Comparison of ENCODE assay signal across 11 mouse cellular contexts in genomic region chr6:114814882-114815650, GRCm38 (mm10).
DNase-seq lines count a peak whose midpoint lies in the region; ATAC-seq and TF ChIP-seq lines count a peak whose summit lies in the region.
"Had no signal": no experiment of that assay in that cellular context is flagged by ENCODE, and none has a peak within 500 bp of the region (broad histone marks: within the 10 kb centered on the region; RNA-seq: fewer than 3 reads in every experiment).

No protein-coding gene starts in this region.

- no peak overlapping the region for H3K4me2 ChIP-seq in hindbrain, postnatal 0 days (ENCODE audit: low read depth, low read length)
- no peak overlapping the region for H3K4me2 ChIP-seq in hindbrain, embryonic 16.5 days (ENCODE audit: low read length)
- H3K4me2 ChIP-seq: embryonic facial prominence, embryonic 13.5 days; kidney, embryonic 15.5 days had no signal

- 93% methylated on average over 5 of the region's 5 CpGs for WGBS in hindbrain, postnatal 0 days
- WGBS in hindbrain, embryonic 16.5 days: 96% methylated on average over 5 of the region's 5 CpGs
- WGBS in heart, embryonic 10.5 days: 93% methylated on average over 5 of the region's 5 CpGs

- no peak overlapping the region for H3K27ac ChIP-seq in hindbrain, postnatal 0 days
- H3K27ac ChIP-seq in hindbrain, embryonic 16.5 days (ENCODE audit: low read depth, low read length): no peak overlapping the region
- no peak overlapping the region for H3K27ac ChIP-seq in heart, embryonic 10.5 days
- H3K27ac ChIP-seq: embryonic facial prominence, embryonic 13.5 days; kidney, embryonic 15.5 days had no signal

- no peaks in the 10 kb centered on the region; the same call in 1 of the 2 replicates for H3K4me1 ChIP-seq in hindbrain, postnatal 0 days (ENCODE audit: insufficient read depth, low read length)
- no peaks in the 10 kb centered on the region for H3K4me1 ChIP-seq in hindbrain, embryonic 16.5 days (ENCODE audit: control insufficient read depth, insufficient read depth, low read depth, low read length)
- H3K4me1 ChIP-seq in heart, embryonic 10.5 days: peaks cover 42% of the 10 kb centered on the region

- H3K9ac ChIP-seq in hindbrain, postnatal 0 days (replicated peaks; ENCODE audit: low read length): no peak overlapping the region
- no peak overlapping the region for H3K9ac ChIP-seq in hindbrain, embryonic 16.5 days (ENCODE audit: low read depth, low read length)
- H3K9ac ChIP-seq: embryonic facial prominence, embryonic 13.5 days; kidney, embryonic 15.5 days had no signal

- TF ChIP-seq POLR2A in brain, embryonic 14.5 days (IDR thresholded peaks at IDR 0.05; ENCODE audit: borderline replicate concordance, extremely low read depth, insufficient read depth, insufficient read length, poor library complexity, severe bottlenecking): no peak

- peak; percentile 69 for TF ChIP-seq CTCF in hindbrain, postnatal 0 days (IDR thresholded peaks at IDR 0.05; ENCODE audit: low read depth)
- peak; percentile 44; the same call in 1 of the 2 replicates for TF ChIP-seq CTCF in brain, embryonic 14.5 days (IDR thresholded peaks at IDR 0.05; ENCODE audit: borderline replicate concordance, extremely low read depth, insufficient read depth, insufficient read length)

- no peak overlapping the region for H3K4me3 ChIP-seq in hindbrain, postnatal 0 days (ENCODE audit: low read length)
- H3K4me3 ChIP-seq in hindbrain, embryonic 16.5 days (ENCODE audit: low read length): no peak overlapping the region
- H3K4me3 ChIP-seq in heart, embryonic 10.5 days: no peak overlapping the region
- H3K4me3 ChIP-seq: embryonic facial prominence, embryonic 13.5 days; kidney, embryonic 15.5 days had no signal

- H3K36me3 ChIP-seq in hindbrain, postnatal 0 days (ENCODE audit: insufficient read depth, low read length): no peaks in the 10 kb centered on the region
- no peaks in the 10 kb centered on the region for H3K36me3 ChIP-seq in hindbrain, embryonic 16.5 days (ENCODE audit: control insufficient read depth, insufficient read depth, low read length)
- no peaks in the 10 kb centered on the region for H3K36me3 ChIP-seq in heart, embryonic 10.5 days
- H3K36me3 ChIP-seq: embryonic facial prominence, embryonic 13.5 days; kidney, embryonic 15.5 days had no signal

- ATAC-seq in hindbrain, postnatal 0 days: no peak
- no peak for ATAC-seq in hindbrain, embryonic 16.5 days

- no peaks in the 10 kb centered on the region for H3K27me3 ChIP-seq in hindbrain, postnatal 0 days (ENCODE audit: insufficient read depth, low read length)
- no peaks in the 10 kb centered on the region for H3K27me3 ChIP-seq in hindbrain, embryonic 16.5 days (replicated peaks; ENCODE audit: control insufficient read depth, insufficient read depth, low read length)
- 0 out of 2 replicates have a peak, but pooled peaks cover 12% of the 10 kb centered on the region for H3K27me3 ChIP-seq in heart, embryonic 10.5 days (ENCODE audit: insufficient read depth, poor library complexity, severe bottlenecking)
- H3K27me3 ChIP-seq: embryonic facial prominence, embryonic 13.5 days; kidney, embryonic 15.5 days had no signal

- DNase-seq in hindbrain, postnatal 0 days (ENCODE audit: low spot score): peak; percentile 37
- peak; percentile 50 for DNase-seq in right cerebral cortex, postnatal 4 days
- DNase-seq in right cerebral cortex, adult 2 months (ENCODE audit: low spot score in 2 of 2): no peak
- DNase-seq in brain, embryonic 14.5 days (ENCODE audit: low read depth): no peak
- peak; percentile 19 to 25 for DNase-seq in thymus, postnatal 36 days
- no peak for DNase-seq in layer of hippocampus, adult 9-10 months (ENCODE audit: low spot score)
- DNase-seq in heart, embryonic 10.5 days (ENCODE audit: low spot score): no peak
- DNase-seq: heart, adult 11 months had no signal

- no peaks in the 10 kb centered on the region for H3K9me3 ChIP-seq in hindbrain, postnatal 0 days (ENCODE audit: low read length)
- H3K9me3 ChIP-seq in hindbrain, embryonic 16.5 days (ENCODE audit: control insufficient read depth, low read length): no peaks in the 10 kb centered on the region
- H3K9me3 ChIP-seq in heart, embryonic 10.5 days: no peaks in the 10 kb centered on the region
- H3K9me3 ChIP-seq: embryonic facial prominence, embryonic 13.5 days; kidney, embryonic 15.5 days had no signal

Comparison
In these comparisons a context has a peak if more than half of its experiments do, and no peak if none do; other contexts are left out.
1. DNase-seq: peak in hindbrain, postnatal 0 days (single experiment), right cerebral cortex, postnatal 4 days (single experiment) and thymus, postnatal 36 days (2 of 2); none in right cerebral cortex, adult 2 months (0 of 2), brain, embryonic 14.5 days (single experiment), layer of hippocampus, adult 9-10 months (single experiment) and heart, embryonic 10.5 days (single experiment).